Mouse (Mus musculus) gastrocnemius, postnatal 4 days (tissue): ENCODE data around the gene Tlr3. TPM values are rescaled to one million over a fixed set of nuclear protein-coding genes. Genes with fewer than 3 reads are reported as not detected.

Experiments
- DNase-seq, 2 experiments: peaks; one replicate each; pipeline ENCODE4 v3.0.0; 2021 to 2022; ENCODE audit warnings: low spot score in 2 of 2, mixed read lengths in 2 of 2
- total RNA-seq, 2 experiments: library from RNA; stranded (reverse); gene quantifications; 2 replicates each; pipeline ENCODE4 v1.2.3; 2021

Tlr3 gene
- total RNA-seq, 2 experiments from 2014 or later, result 3.7 to 3.8 TPM

DNA sequence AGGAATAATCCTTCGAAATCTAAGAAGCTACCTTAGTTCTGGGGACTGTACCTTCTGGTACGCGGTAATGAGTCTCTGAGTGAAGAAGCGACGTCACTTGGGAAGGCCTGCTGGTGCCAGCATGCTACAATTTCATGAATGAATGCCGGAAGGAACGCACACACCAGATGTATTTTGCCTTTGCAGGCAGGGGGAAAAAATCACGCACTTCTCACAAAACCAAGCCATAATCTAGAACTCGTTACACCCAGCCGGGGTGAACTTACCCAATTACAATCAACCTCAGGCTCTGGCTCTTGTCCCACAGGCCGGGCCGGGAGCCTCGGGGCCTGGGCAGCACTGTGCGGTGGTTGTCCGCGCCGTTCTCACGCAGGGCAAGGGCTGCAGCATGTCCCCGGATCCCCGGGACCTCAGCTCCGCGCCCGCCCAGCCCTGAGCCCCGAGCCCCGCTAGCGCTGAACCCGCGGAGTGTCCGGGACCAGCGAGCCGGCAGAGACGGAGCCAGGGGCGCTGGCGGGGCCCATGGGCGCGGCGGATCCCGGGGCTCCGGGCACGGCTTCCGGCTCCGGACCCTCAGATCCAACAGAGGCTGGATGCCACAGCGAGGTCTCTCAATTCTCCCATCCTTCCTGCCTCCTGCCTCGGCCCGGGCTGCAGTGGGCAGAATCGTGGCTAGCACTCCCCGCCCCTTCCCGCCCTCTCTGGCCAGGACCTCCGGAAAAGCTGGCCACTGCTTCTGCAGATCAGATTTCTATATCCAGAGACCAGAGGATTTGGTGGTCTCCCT, 52.6 kb downstream of the Tlr3 start:
- peak; percentile 34 to 59 for DNase-seq

DNA sequence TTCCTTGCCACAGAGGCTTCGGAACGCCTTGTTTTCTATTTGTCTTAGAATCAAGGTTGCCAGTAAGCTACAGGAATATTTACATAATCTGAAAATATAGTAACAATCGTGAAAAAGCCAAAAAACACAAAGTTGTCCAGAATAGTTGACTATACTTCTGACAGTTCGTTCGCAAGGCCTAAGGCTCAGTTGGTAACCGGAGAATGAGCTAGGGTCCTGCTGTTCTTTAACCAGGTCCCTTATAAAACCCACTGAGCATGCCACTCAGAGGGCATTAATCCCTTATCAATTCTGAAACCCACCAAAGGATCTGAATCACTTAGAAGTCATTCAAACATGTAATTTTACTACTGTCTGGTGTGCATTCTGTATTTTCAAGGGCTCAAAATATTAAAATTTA, 55.1 kb downstream of the Tlr3 start:
- no peak for DNase-seq

Other genes starting within 250 kb of the Tlr3 start
- under 1 TPM in 1 of 2 experiments, not detected in 1; 0.34 TPM for gene F11, start 149.0 kb downstream of the Tlr3 start, total RNA-seq
- under 1 TPM in 1 of 2 experiments, not detected in 1; 0.23 TPM for gene Klkb1, start 116.2 kb downstream of the Tlr3 start, total RNA-seq
- not detected for gene Gm45753, start 102.6 kb downstream of the Tlr3 start, total RNA-seq
- gene Cyp4v3, start 77.9 kb downstream of the Tlr3 start, total RNA-seq, result 1 to 10 TPM; 1.3 to 1.6 TPM
- gene Fam149a, start 28.8 kb downstream of the Tlr3 start, total RNA-seq, result 1 to 10 TPM; 9.1 to 9.3 TPM
- gene Sorbs2, start 96.7 kb upstream of the Tlr3 start, total RNA-seq, result 10 to 100 TPM; 40.0 to 48.1 TPM